Mouse (Mus musculus) neural tube, embryonic 11.5 days (tissue): ENCODE data around the gene Ola1. TPM values are rescaled to one million over a fixed set of nuclear protein-coding genes. Genes with fewer than 3 reads are reported as not detected.

Experiments
- ATAC-seq: fragments of 200-750 bp; cut with Nextera tagmentation; 2 replicates; pipeline ENCODE4 v1.8.0; 2017; ENCODE audit warnings: moderate number of reproducible peaks, mild to moderate bottlenecking, moderate TSS enrichment, moderate library complexity; ENCODE audit not compliant: insufficient read depth, low FRiP score, low TSS enrichment
- DNase-seq: peaks from one replicate; pipeline ENCODE4 v3.0.0-alpha.2; 2015; ENCODE audit warnings: low spot score
- H3K27ac ChIP-seq: fragments of 300-500 bp; sonication (generic); 2 replicates; pipeline ENCODE4 v1.5.1; 2014; ENCODE audit warnings: low read depth, mild to moderate bottlenecking, low read length
- H3K27me3 ChIP-seq: fragments of 300-500 bp; sonication (generic); 2 replicates; pipeline ENCODE4 v1.6.1; 2014; ENCODE audit warnings: mild to moderate bottlenecking, low read length, mixed read lengths; ENCODE audit not compliant: control insufficient read depth, insufficient read depth
- H3K36me3 ChIP-seq: fragments of 300-500 bp; sonication (generic); 2 replicates; pipeline ENCODE4 v1.6.1; 2014; ENCODE audit warnings: mild to moderate bottlenecking, low read length, moderate library complexity, mixed read lengths; ENCODE audit not compliant: control insufficient read depth, insufficient read depth
- H3K4me1 ChIP-seq: fragments of 300-500 bp; sonication (generic); 2 replicates; pipeline ENCODE4 v1.6.1; 2014; ENCODE audit warnings: low read length, mixed read lengths; ENCODE audit not compliant: control insufficient read depth, insufficient read depth
- H3K4me2 ChIP-seq: fragments of 300-500 bp; sonication (generic); 2 replicates; pipeline ENCODE4 v1.6.1; 2014; ENCODE audit warnings: low read depth, mild to moderate bottlenecking, moderate library complexity
- H3K4me3 ChIP-seq: fragments of 300-500 bp; sonication (generic); 2 replicates; pipeline ENCODE4 v1.5.1; 2014; ENCODE audit warnings: low read depth, low read length
- H3K9ac ChIP-seq: fragments of 300-500 bp; sonication (generic); 2 replicates; pipeline ENCODE4 v1.6.1; 2014; ENCODE audit warnings: mild to moderate bottlenecking, low read length
- H3K9me3 ChIP-seq: fragments of 300-500 bp; sonication (generic); 2 replicates; pipeline ENCODE4 v1.6.1; 2016; ENCODE audit warnings: low read length; ENCODE audit not compliant: control insufficient read depth
- WGBS: fragments of 180-500 bp; shearing (Covaris S2); extraction: QIAGEN DNeasy Blood & Tissue Kit; methylation state at CpG from one replicate; pipeline ENCODE4 v1.1.7; 2014; 5-methylcytosine and 5-hydroxymethylcytosine counted together
- polyA plus RNA-seq: library from polyadenylated mRNA; unstranded; fragments of >200 nt; fragmentation: Nextera tagmentation; extraction: Ambion mirVana; gene quantifications from 2 replicates; pipeline ENCODE4 v1.2.1, GENCODE M21; 2014

The Ola1 gene
- polyA plus RNA-seq, 1 experiment from 2014 or later, result 93.3 TPM

- Histone ChIP-seq H3K9me3 (no peaks in the 10 kb centered on the region), H3K27ac (no peak overlapping the region), H3K9ac (no peak overlapping the region), H3K4me2 (peak overlapping the region; percentile 39), H3K4me3 (peak overlapping the region; percentile 20), H3K4me1 (peaks cover 5% of the 10 kb centered on the region; the same call in 1 of the 2 replicates), H3K36me3 (no peaks in the 10 kb centered on the region), H3K27me3 (peaks cover 61% of the 10 kb centered on the region)
- WGBS, result 6% methylated on average over 16 of the region's 16 CpGs
- DNase-seq, result no peak
- ATAC-seq, result no peak
These were observed 44.5 kb upstream of the Ola1 start for GRCm38 (mm10) chr2:73263172-73263765.

GRCm38 (mm10) chr2:73248701-73249100, 30.0 kb upstream of the Ola1 start:
- Histone ChIP-seq H3K4me2 (no peak overlapping the region), H3K27ac (no peak overlapping the region), H3K27me3 (no peaks in the 10 kb centered on the region), H3K4me1 (no peaks in the 10 kb centered on the region), H3K9me3 (no peaks in the 10 kb centered on the region), H3K36me3 (no peaks in the 10 kb centered on the region), H3K4me3 (no peak overlapping the region), H3K9ac (no peak overlapping the region)
- 55% methylated on average over 4 of the region's 4 CpGs for WGBS
- DNase-seq, result no peak
- no peak for ATAC-seq

GRCm38 (mm10) chr2:73241299-73241698, 22.6 kb upstream of the Ola1 start:
- no peak overlapping the region for H3K27ac ChIP-seq
- ATAC-seq, result no peak
- no peaks in the 10 kb centered on the region for H3K36me3 ChIP-seq
- no peaks in the 10 kb centered on the region for H3K9me3 ChIP-seq
- H3K27me3 ChIP-seq, result no peaks in the 10 kb centered on the region
- H3K4me2 ChIP-seq, result no peak overlapping the region
- no peak overlapping the region for H3K9ac ChIP-seq
- H3K4me1 ChIP-seq, result no peaks in the 10 kb centered on the region
- WGBS, result 76% methylated on average over 4 of the region's 4 CpGs
- DNase-seq, result no peak
- H3K4me3 ChIP-seq, result no peak overlapping the region

GRCm38 (mm10) chr2:73231081-73231480, 12.4 kb upstream of the Ola1 start:
- Histone ChIP-seq H3K4me1 (no peaks in the 10 kb centered on the region), H3K9ac (no peak overlapping the region), H3K4me3 (no peak overlapping the region), H3K9me3 (no peaks in the 10 kb centered on the region), H3K27ac (no peak overlapping the region), H3K4me2 (no peak overlapping the region), H3K27me3 (no peaks in the 10 kb centered on the region), H3K36me3 (no peaks in the 10 kb centered on the region)
- WGBS, result 64% methylated on average over 3 of the region's 3 CpGs
- ATAC-seq (no peak), DNase-seq (no peak)

- Histone ChIP-seq H3K9me3 (no peaks in the 10 kb centered on the region), H3K4me1 (no peaks in the 10 kb centered on the region), H3K4me3 (peak overlapping the region; percentile 69), H3K27ac (no peak overlapping the region), H3K36me3 (peaks cover 3% of the 10 kb centered on the region; the same call in 1 of the 2 replicates), H3K9ac (peak overlapping the region; percentile 80), H3K4me2 (peak overlapping the region; percentile 83), H3K27me3 (no peaks in the 10 kb centered on the region)
- WGBS, result under 1% methylated on average over 65 of the region's 68 CpGs
- peak; percentile 96 for ATAC-seq
- DNase-seq, result peak; percentile 95
These were observed 4.7 kb downstream of the Ola1 start for GRCm38 (mm10) chr2:73213871-73214659.

- Histone ChIP-seq H3K27me3 (no peaks in the 10 kb centered on the region), H3K27ac (no peak overlapping the region), H3K4me2 (peak overlapping the region; percentile 83), H3K4me3 (peak overlapping the region; percentile 69), H3K9ac (peak overlapping the region; percentile 80), H3K4me1 (no peaks in the 10 kb centered on the region), H3K36me3 (peaks cover 3% of the 10 kb centered on the region; the same call in 1 of the 2 replicates), H3K9me3 (no peaks in the 10 kb centered on the region)
- DNase-seq, result no peak
- 26% methylated on average over 7 of the region's 7 CpGs for WGBS
- ATAC-seq, result no peak
These were observed 5.2 kb downstream of the Ola1 start for GRCm38 (mm10) chr2:73213539-73213870.

- Histone ChIP-seq H3K4me3 (no peak overlapping the region), H3K27me3 (no peaks in the 10 kb centered on the region), H3K4me2 (no peak overlapping the region), H3K9me3 (no peaks in the 10 kb centered on the region), H3K36me3 (no peaks in the 10 kb centered on the region), H3K4me1 (no peaks in the 10 kb centered on the region), H3K27ac (no peak overlapping the region), H3K9ac (no peak overlapping the region)
- ATAC-seq (no peak), DNase-seq (no peak)
- 92% methylated on average over 6 of the region's 6 CpGs for WGBS
These were observed 14.4 kb downstream of the Ola1 start for GRCm38 (mm10) chr2:73204328-73204727.

- Histone ChIP-seq H3K4me1 (no peaks in the 10 kb centered on the region), H3K27me3 (no peaks in the 10 kb centered on the region), H3K4me2 (no peak overlapping the region), H3K9me3 (no peaks in the 10 kb centered on the region), H3K4me3 (no peak overlapping the region), H3K36me3 (no peaks in the 10 kb centered on the region), H3K9ac (no peak overlapping the region), H3K27ac (no peak overlapping the region)
- WGBS, result 96% methylated on average over 2 of the region's 2 CpGs
- DNase-seq, result no peak
- no peak for ATAC-seq
These were observed 30.2 kb downstream of the Ola1 start for GRCm38 (mm10) chr2:73188488-73188887.

- ATAC-seq (no peak), DNase-seq (no peak)
- Histone ChIP-seq H3K27ac (no peak overlapping the region), H3K4me2 (no peak overlapping the region), H3K27me3 (no peaks in the 10 kb centered on the region), H3K9ac (no peak overlapping the region), H3K9me3 (no peaks in the 10 kb centered on the region), H3K4me3 (no peak overlapping the region), H3K4me1 (no peaks in the 10 kb centered on the region), H3K36me3 (no peaks in the 10 kb centered on the region)
- WGBS, result 90% methylated on average over 3 of the region's 3 CpGs
These were observed 33.5 kb downstream of the Ola1 start for GRCm38 (mm10) chr2:73185185-73185584.
